Mouse (Mus musculus) lung, adult 2 months (tissue): ENCODE measurements around the gene Agtr1a.

Source experiments
- CTCF ChIP-seq: fragments of 200-500 bp; IDR thresholded peaks from 2 replicates; pipeline ENCODE4 v1.5.1; 2011; ENCODE audit warnings: mild to moderate bottlenecking, low read length, control low read depth; ENCODE audit not compliant: insufficient read depth
- POLR2A ChIP-seq: fragments of 200-500 bp; IDR thresholded peaks from 2 replicates; pipeline ENCODE4 v1.6.1; 2011; ENCODE audit warnings: low read depth, mild to moderate bottlenecking, control low read depth, low read length, borderline replicate concordance; ENCODE audit errors: extremely low read depth

DNA sequence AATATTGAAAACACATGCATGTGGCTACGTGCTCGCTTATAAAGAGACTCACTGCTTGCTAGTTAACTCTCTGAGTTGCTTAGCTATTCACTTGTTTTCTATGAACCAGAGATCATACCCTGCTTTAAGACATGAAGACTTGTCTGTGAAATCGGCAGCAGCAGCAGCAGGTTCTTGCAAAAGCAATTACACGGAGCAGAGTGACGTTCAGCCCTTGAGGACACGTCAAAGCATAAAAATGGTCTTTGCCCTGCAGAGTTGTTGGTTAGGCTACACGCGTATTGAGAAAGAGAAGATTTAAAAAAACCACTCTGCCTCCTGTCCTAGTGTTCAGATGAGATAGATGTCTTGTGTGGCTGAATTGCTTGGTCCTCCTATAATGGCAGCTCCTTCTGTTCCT lies 3.7 kb downstream of the Agtr1a start:
- TF ChIP-seq CTCF (no peak), POLR2A (no peak)
